Mouse (Mus musculus) C2C12 (cell line): ENCODE data around the gene Foxn3. TPM values are rescaled to one million over a fixed set of nuclear protein-coding genes. Genes with fewer than 3 reads are reported as not detected.

Source experiments
- H3K27me3 ChIP-seq: one replicate; pipeline ENCODE4 v1.6.1; 2011; ENCODE audit not compliant: control insufficient read depth, insufficient read depth, insufficient read length
- H3K36me3 ChIP-seq: one replicate; pipeline ENCODE4 v1.6.1; 2011; ENCODE audit not compliant: control insufficient read depth, insufficient read depth
- H3K4me3 ChIP-seq: one replicate; pipeline ENCODE4 v1.5.1; 2011; ENCODE audit warnings: mild to moderate bottlenecking, control low read depth; ENCODE audit not compliant: poor library complexity, insufficient read depth, severe bottlenecking
- H3K79me2 ChIP-seq: one replicate; pipeline ENCODE4 v1.6.1; 2011; ENCODE audit not compliant: control insufficient read depth, insufficient read depth
- H3K79me3 ChIP-seq: one replicate; pipeline ENCODE4 v1.6.1; 2011; ENCODE audit warnings: low read depth, control low read depth
- H3ac ChIP-seq: one replicate; pipeline ENCODE3; 2011; ENCODE audit warnings: low read depth; ENCODE audit not compliant: control insufficient read depth, insufficient read length
- CEBPB ChIP-seq: IDR thresholded peaks from one replicate; pipeline ENCODE4 v1.6.1; 2011; ENCODE audit warnings: low read depth, mild to moderate bottlenecking, control low read depth, moderate library complexity
- CTCF ChIP-seq: IDR thresholded peaks from one replicate; pipeline ENCODE4 v1.5.1; 2011; ENCODE audit not compliant: control insufficient read depth, insufficient read depth, insufficient read length
- FOSL1 ChIP-seq: IDR thresholded peaks from one replicate; pipeline ENCODE4 v1.8.0; 2011; ENCODE audit warnings: mild to moderate bottlenecking, low read length; ENCODE audit not compliant: poor library complexity, insufficient read depth, severe bottlenecking
- MAX ChIP-seq: IDR thresholded peaks from one replicate; pipeline ENCODE4 v1.6.1; 2011; ENCODE audit warnings: mild to moderate bottlenecking, control low read depth
- MYOD1 ChIP-seq: IDR thresholded peaks from one replicate; pipeline ENCODE4 v1.6.1; 2011; ENCODE audit warnings: low read depth; ENCODE audit not compliant: control insufficient read depth, insufficient read length
- MYOG ChIP-seq: IDR thresholded peaks from one replicate; pipeline ENCODE4 v1.6.1; 2011; ENCODE audit not compliant: control insufficient read depth, insufficient read length; ENCODE audit errors: extremely low read depth
- USF1 ChIP-seq: IDR thresholded peaks from one replicate; pipeline ENCODE4 v1.6.1; 2011; ENCODE audit warnings: low read depth, mild to moderate bottlenecking, control low read depth, moderate library complexity
- polyA plus RNA-seq: library from polyadenylated mRNA; unstranded; fragments of >200 nt; fragmentation: generic; extraction: Trizol; gene quantifications from one replicate; pipeline ENCODE4 v1.2.1, GENCODE M21; 2012; ENCODE audit warnings: missing spikeins

Gene Foxn3
- polyA plus RNA-seq, 1 experiment, result 4.2 TPM

DNA sequence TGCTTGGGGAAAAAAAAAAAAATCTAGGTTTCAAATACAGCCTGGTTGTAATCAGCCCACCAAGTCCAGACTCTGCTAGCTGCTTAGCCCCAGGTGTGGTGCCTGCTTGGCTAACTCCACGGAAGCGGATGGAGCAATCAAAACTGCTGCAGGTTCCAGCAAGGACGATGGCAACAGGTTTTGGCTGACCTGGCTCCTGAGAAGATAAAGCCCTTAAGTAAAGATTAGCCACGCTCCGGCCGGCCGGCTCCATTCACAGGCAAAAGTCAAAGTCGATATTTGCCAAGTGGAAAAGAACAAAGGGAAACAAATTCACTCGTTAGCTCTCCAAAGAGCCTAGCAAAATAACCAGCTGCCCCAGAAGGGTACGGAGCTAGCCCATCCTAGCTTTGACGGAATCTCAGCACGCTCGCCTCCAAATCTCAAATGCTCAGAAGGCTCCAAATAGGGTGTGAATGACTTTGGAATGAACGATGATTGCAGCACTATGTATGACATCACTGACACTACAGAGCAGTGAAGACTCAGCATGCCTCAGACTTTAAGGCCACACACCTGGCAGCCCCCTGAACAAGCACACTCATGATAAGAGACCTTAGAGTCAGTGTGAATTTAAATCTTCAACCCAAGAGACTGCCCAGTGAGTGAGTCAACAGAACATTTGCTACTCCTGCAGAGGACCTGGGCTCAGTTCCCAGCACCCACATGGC is 137.0 kb downstream of the Foxn3 start:
- H3ac ChIP-seq, result no peak overlapping the region
- no peaks in the 10 kb centered on the region for H3K79me3 ChIP-seq
- no peaks in the 10 kb centered on the region for H3K36me3 ChIP-seq
- no peaks in the 10 kb centered on the region for H3K79me2 ChIP-seq
- no peak for TF ChIP-seq CTCF
- no peak for TF ChIP-seq MYOD1
- TF ChIP-seq FOSL1, result no peak
- TF ChIP-seq MAX, result no peak
- no peak for TF ChIP-seq MYOG
- TF ChIP-seq CEBPB, result no peak
- TF ChIP-seq USF1, result no peak
- H3K4me3 ChIP-seq, result no peak overlapping the region
- no peaks in the 10 kb centered on the region for H3K27me3 ChIP-seq

GRCm38 (mm10) chr12:99419396-99419760 is 144.0 kb downstream of the Foxn3 start:
- no peaks in the 10 kb centered on the region for H3K79me2 ChIP-seq
- no peak overlapping the region for H3ac ChIP-seq
- H3K36me3 ChIP-seq, result no peaks in the 10 kb centered on the region
- TF ChIP-seq MYOD1 (no peak), CEBPB (no peak), FOSL1 (no peak)
- no peaks in the 10 kb centered on the region for H3K79me3 ChIP-seq
- no peaks in the 10 kb centered on the region for H3K27me3 ChIP-seq
- H3K4me3 ChIP-seq, result no peak overlapping the region

DNA sequence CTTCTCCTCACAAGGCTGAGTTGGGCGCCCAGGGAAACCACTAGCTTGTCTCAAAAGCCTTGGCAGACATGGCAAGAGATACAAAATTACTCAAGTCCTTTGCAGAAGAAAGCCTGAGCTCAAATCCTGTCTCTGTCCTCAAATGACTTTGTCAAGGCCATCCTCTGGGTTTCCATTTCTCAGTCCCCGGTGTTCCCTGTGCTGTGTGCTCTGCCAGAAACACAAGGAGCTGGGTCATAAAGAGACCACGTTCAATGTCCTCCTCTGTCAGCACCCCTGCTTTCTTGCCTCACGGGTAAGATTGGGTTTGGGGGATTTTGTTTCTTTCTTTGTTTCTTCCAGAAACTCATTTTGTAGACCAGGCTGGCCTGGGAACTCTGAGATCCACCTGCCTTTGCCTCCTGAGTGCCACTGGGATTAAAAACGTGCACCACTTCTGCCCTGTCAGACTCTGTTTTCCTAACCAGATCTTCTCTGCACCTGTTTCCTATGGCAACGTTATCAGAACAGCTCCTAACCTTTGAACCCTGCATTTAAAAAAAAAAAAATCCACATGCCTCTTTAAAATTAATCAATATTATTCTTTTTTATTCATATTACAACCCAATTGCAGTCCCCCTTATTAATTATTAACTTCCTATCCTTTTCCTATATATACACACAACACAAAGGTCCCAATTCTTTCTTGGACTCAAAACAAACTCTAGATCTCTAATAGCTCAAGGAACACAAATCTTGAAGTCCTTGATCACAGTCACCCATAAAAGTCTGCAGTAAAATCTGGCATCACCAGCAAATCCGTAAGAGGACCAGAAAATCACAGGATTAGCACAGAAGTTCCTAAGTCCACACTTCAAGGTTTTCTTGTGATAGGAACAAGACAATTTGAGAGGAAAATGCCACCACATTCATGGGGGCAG is 144.6 kb downstream of the Foxn3 start:
- H3K79me3 ChIP-seq, result no peaks in the 10 kb centered on the region
- no peak for TF ChIP-seq FOSL1
- no peak for TF ChIP-seq CTCF
- TF ChIP-seq MYOG, result no peak
- no peak for TF ChIP-seq CEBPB
- no peak for TF ChIP-seq USF1
- TF ChIP-seq MAX, result no peak
- no peak overlapping the region for H3ac ChIP-seq
- H3K27me3 ChIP-seq, result no peaks in the 10 kb centered on the region
- H3K79me2 ChIP-seq, result no peaks in the 10 kb centered on the region
- no peak overlapping the region for H3K4me3 ChIP-seq
- H3K36me3 ChIP-seq, result no peaks in the 10 kb centered on the region

GRCm38 (mm10) chr12:99417885-99418284 is 145.5 kb downstream of the Foxn3 start:
- H3ac ChIP-seq, result no peak overlapping the region
- TF ChIP-seq CEBPB, result no peak
- no peak for TF ChIP-seq MYOD1
- TF ChIP-seq MYOG, result no peak
- TF ChIP-seq MAX, result no peak
- TF ChIP-seq USF1, result no peak
- no peak for TF ChIP-seq CTCF
- TF ChIP-seq FOSL1, result no peak
- H3K79me2 ChIP-seq, result no peaks in the 10 kb centered on the region
- H3K36me3 ChIP-seq, result no peaks in the 10 kb centered on the region
- no peaks in the 10 kb centered on the region for H3K27me3 ChIP-seq
- H3K79me3 ChIP-seq, result no peaks in the 10 kb centered on the region
- no peak overlapping the region for H3K4me3 ChIP-seq

DNA sequence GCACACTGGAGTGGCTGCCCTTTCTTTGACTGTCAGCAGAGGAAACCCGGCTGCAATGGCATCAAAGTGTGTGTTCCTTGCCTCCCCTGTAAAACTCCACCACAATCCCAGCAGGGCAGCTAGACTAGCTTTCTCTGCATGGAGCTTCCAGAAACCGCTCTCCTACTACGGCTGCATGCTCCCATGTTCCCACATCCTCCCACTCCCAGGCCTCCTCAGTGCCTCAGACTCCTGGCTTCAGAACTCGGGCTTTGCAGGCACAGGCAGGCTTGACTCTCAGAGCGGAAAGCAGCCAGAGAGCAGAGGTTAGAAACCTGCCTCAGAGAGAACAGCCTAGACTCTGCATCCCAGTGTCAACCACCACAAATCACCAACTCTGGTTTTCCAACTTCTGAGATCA is 147.8 kb downstream of the Foxn3 start:
- Histone ChIP-seq H3K79me3 (no peaks in the 10 kb centered on the region), H3K4me3 (no peak overlapping the region), H3ac (no peak overlapping the region), H3K36me3 (no peaks in the 10 kb centered on the region), H3K27me3 (no peaks in the 10 kb centered on the region), H3K79me2 (no peaks in the 10 kb centered on the region)
- TF ChIP-seq CTCF (no peak), FOSL1 (no peak), MAX (no peak), MYOD1 (no peak), USF1 (no peak), MYOG (no peak), CEBPB (no peak)
